Mouse (Mus musculus) thymus, postnatal 25 days (tissue): ENCODE measurements at regions not wholly inside any gene's neighbourhood (a gene's known extent, or its start where the extent isn't known, plus 50 kb on each side); places are given as distances from the start of the nearest gene placed in this dataset.

Source experiments
- DNase-seq: peaks from one replicate; pipeline ENCODE4 v3.0.0; 2022

GRCm38 (mm10) chr4:55603821-55604435, 71.7 kb upstream of the Klf4 start:
- DNase-seq = no peak

GRCm38 (mm10) chr4:55595203-55595602, 62.9 kb upstream of the Klf4 start:
- DNase-seq = no peak

GRCm38 (mm10) chr4:55594699-55595098, 62.4 kb upstream of the Klf4 start:
- no peak for DNase-seq

- no peak for DNase-seq
These were observed 60.9 kb upstream of the Klf4 start for GRCm38 (mm10) chr4:55593132-55593531.

GRCm38 (mm10) chr4:55586212-55586611, 53.9 kb upstream of the Klf4 start:
- no peak for DNase-seq

GRCm38 (mm10) chr4:55583589-55583988, 51.3 kb upstream of the Klf4 start:
- no peak for DNase-seq
